Mouse (Mus musculus) megakaryocyte, embryonic 14.5 days (primary cell): ENCODE data around the gene Kank2.

Experiments
- FLI1 ChIP-seq: IDR thresholded peaks from 2 replicates; pipeline ENCODE4 v1.6.1; 2012; ENCODE audit warnings: low read length, inconsistent platforms, mixed read lengths
- GATA1 ChIP-seq: IDR thresholded peaks from 3 replicates; pipeline ENCODE4 v1.6.1; 2012; ENCODE audit warnings: mixed read lengths, low read length, inconsistent platforms, borderline replicate concordance

DNA sequence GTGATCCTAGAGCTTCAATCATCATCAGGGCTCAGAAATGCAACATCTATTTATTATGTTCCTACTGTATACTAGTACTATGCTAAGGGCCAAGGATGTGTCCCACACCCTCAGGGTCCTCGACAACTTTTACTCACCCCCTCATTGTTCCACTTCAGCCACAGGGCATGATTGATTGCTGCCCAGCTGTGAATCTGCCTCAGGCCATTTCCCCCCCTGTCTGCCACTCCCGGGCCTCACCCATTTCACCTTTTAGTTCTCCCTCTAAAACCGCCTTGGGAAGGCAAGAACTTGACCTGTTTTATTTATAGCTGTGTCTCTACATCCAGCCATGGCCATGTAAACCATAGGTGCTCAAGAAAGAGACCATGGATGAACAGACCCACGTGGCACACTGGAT, 25.4 kb upstream of the Kank2 start:
- TF ChIP-seq GATA1 (no peak), FLI1 (no peak)
